Mouse (Mus musculus) heart, embryonic 12.5 days (tissue): ENCODE measurements around the gene Cth. TPM values are rescaled to one million over a fixed set of nuclear protein-coding genes. Genes with fewer than 3 reads are reported as not detected.

Source experiments
- ATAC-seq: fragments of 200-750 bp; cut with Nextera tagmentation; 2 replicates; pipeline ENCODE4 v1.8.0; 2017; ENCODE audit warnings: moderate TSS enrichment, moderate library complexity; ENCODE audit not compliant: insufficient number of reproducible peaks, low FRiP score
- H3K27ac ChIP-seq: fragments of 300-500 bp; sonication (generic); 2 replicates; pipeline ENCODE4 v1.5.1; 2016; ENCODE audit warnings: mild to moderate bottlenecking, moderate library complexity; ENCODE audit not compliant: poor library complexity, severe bottlenecking
- H3K27me3 ChIP-seq: fragments of 300-500 bp; sonication (generic); replicated peaks from 2 replicates; pipeline ENCODE4 v1.6.1; 2016; ENCODE audit warnings: mild to moderate bottlenecking, moderate library complexity
- H3K36me3 ChIP-seq: fragments of 300-500 bp; sonication (generic); 2 replicates; pipeline ENCODE4 v1.6.1; 2016; ENCODE audit warnings: mild to moderate bottlenecking, moderate library complexity
- H3K4me1 ChIP-seq: fragments of 300-500 bp; sonication (generic); replicated peaks from 2 replicates; pipeline ENCODE4 v1.6.1; 2016; ENCODE audit warnings: mild to moderate bottlenecking
- H3K4me2 ChIP-seq: fragments of 300-500 bp; sonication (generic); 2 replicates; pipeline ENCODE4 v1.6.1; 2016; ENCODE audit warnings: mild to moderate bottlenecking, moderate library complexity
- H3K4me3 ChIP-seq: fragments of 300-500 bp; sonication (generic); 2 replicates; pipeline ENCODE4 v1.5.1; 2016; ENCODE audit warnings: mild to moderate bottlenecking
- H3K9ac ChIP-seq: fragments of 300-500 bp; sonication (generic); 2 replicates; pipeline ENCODE4 v1.6.1; 2016; ENCODE audit warnings: mild to moderate bottlenecking, moderate library complexity
- H3K9me3 ChIP-seq: fragments of 300-500 bp; sonication (generic); replicated peaks from 2 replicates; pipeline ENCODE4 v1.6.1; 2016; ENCODE audit warnings: mild to moderate bottlenecking, moderate library complexity
- WGBS: fragments of 180-500 bp; shearing (Covaris S2); methylation state at CpG from one replicate; pipeline ENCODE4 v1.1.7; 2016; 5-methylcytosine and 5-hydroxymethylcytosine counted together
- polyA plus RNA-seq: library from polyadenylated mRNA; unstranded; fragments of >200 nt; fragmentation: Nextera tagmentation; extraction: Ambion mirVana; gene quantifications from 2 replicates; pipeline ENCODE4 v1.2.1, GENCODE M21; 2016

The Cth gene
- polyA plus RNA-seq, 1 experiment from 2014 or later, result 3.8 TPM

DNA sequence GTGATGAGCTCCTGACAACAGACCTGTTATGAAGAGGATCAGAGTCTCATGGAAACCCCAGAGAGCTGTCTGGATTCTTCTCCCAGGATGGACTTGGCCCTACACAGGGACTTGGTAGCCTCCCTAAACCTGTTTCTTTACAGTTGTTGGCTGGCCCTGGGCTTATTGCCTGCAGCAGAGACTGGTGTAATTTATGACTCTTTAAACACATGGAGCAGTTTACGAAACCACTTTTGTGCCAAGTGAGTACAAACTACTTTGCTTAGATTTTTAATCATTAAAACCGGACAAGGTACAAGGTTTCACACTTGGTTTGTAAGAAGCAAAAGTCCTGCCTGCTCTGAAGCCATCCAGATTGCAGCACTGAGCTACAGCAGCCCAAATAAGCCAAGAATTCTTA, 12.7 kb downstream of the Cth start:
- Histone ChIP-seq H3K9ac (no peak overlapping the region), H3K36me3 (no peaks in the 10 kb centered on the region), H3K9me3 (no peaks in the 10 kb centered on the region), H3K4me1 (no peaks in the 10 kb centered on the region), H3K4me3 (no peak overlapping the region), H3K4me2 (no peak overlapping the region), H3K27ac (no peak overlapping the region), H3K27me3 (no peaks in the 10 kb centered on the region)
- no peak for ATAC-seq
- 79% methylated on average over 2 of the region's 2 CpGs for WGBS

- H3K4me3 ChIP-seq, result no peak overlapping the region
- no peaks in the 10 kb centered on the region for H3K36me3 ChIP-seq
- ATAC-seq, result no peak
- H3K9ac ChIP-seq, result no peak overlapping the region
- 73% methylated on average over 3 of the region's 3 CpGs for WGBS
- no peak overlapping the region for H3K4me2 ChIP-seq
- no peaks in the 10 kb centered on the region for H3K27me3 ChIP-seq
- H3K9me3 ChIP-seq, result no peaks in the 10 kb centered on the region
- no peak overlapping the region for H3K27ac ChIP-seq
- no peaks in the 10 kb centered on the region for H3K4me1 ChIP-seq
These were observed 14.6 kb downstream of the Cth start for GRCm38 (mm10) chr3:157910262-157910661.

GRCm38 (mm10) chr3:157908166-157908565, 16.7 kb downstream of the Cth start:
- Histone ChIP-seq H3K4me3 (no peak overlapping the region), H3K9me3 (no peaks in the 10 kb centered on the region), H3K9ac (no peak overlapping the region), H3K36me3 (no peaks in the 10 kb centered on the region), H3K27ac (no peak overlapping the region), H3K4me1 (no peaks in the 10 kb centered on the region), H3K4me2 (no peak overlapping the region), H3K27me3 (no peaks in the 10 kb centered on the region)
- WGBS, result 73% methylated on average over 3 of the region's 3 CpGs
- no peak for ATAC-seq

DNA sequence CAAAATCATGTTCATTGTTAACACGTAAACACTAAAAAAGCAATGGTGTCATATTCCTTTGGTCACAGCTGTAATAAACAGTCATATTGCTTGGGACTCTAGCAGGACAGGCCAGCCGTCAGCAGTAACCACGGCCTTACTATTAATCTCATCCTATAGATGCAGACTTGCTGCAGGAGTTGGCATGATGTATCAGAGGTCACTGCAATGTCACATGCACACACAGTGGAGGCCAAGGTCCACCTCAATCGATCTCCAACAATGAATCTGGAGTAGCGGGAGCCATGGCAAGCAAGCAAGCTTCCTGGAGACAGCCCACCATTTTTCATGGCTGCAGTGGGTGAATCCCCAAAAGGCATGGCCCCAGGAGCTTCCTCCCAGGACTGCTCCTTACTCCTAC, 23.2 kb downstream of the Cth start:
- Histone ChIP-seq H3K4me2 (no peak overlapping the region), H3K4me1 (no peaks in the 10 kb centered on the region), H3K36me3 (no peaks in the 10 kb centered on the region), H3K27ac (no peak overlapping the region), H3K4me3 (no peak overlapping the region), H3K9me3 (no peaks in the 10 kb centered on the region), H3K9ac (no peak overlapping the region), H3K27me3 (no peaks in the 10 kb centered on the region)
- 80% methylated on average over 5 of the region's 5 CpGs for WGBS
- ATAC-seq, result no peak

DNA sequence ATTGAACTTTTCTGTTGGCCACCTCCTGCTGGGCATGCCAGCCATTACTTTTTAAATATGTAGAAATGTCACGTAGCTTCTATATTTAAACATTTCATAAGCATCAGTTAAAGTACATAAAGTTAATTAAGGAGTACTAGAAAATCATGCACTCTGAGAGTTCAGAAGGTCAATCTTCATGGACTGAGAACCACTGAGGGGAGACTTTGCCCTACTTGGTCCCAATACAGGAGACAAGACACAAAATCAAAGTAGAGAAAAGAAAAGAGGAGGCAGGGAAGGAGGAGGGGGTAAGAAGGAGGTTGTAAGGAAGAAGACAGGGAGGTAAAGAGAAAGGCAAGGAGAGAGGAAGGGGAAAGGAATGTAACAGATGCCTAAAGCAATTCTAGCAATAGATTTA, 24.9 kb downstream of the Cth start:
- H3K9ac ChIP-seq, result no peak overlapping the region
- H3K4me3 ChIP-seq, result no peak overlapping the region
- ATAC-seq, result no peak
- no peak overlapping the region for H3K4me2 ChIP-seq
- WGBS, result 91% methylated on average over 1 of the region's 1 CpGs
- no peaks in the 10 kb centered on the region for H3K4me1 ChIP-seq
- H3K27ac ChIP-seq, result no peak overlapping the region
- H3K36me3 ChIP-seq, result no peaks in the 10 kb centered on the region
- H3K9me3 ChIP-seq, result no peaks in the 10 kb centered on the region
- H3K27me3 ChIP-seq, result no peaks in the 10 kb centered on the region

DNA sequence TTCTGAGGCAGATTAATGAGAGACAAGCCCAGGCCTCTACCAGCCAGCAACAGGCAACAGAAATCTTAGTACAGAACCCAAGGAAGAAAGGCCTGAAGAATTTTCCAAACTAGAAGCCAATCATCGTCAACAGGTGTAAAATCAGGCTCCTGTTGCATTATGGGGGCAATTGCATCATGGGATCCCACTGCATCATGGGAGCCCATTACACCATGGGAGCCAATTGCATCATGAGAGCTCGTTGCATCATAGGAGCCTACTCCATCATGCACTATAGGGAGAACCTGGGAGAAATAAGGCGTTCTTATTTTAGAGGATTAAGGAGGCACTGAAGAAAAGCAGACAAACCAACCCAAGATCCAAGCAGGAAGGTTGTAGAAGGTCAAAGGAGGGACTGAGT, 27.2 kb downstream of the Cth start:
- H3K27me3 ChIP-seq, result no peaks in the 10 kb centered on the region
- no peak overlapping the region for H3K27ac ChIP-seq
- no peak overlapping the region for H3K4me3 ChIP-seq
- no peak for ATAC-seq
- no peaks in the 10 kb centered on the region for H3K9me3 ChIP-seq
- no peaks in the 10 kb centered on the region for H3K36me3 ChIP-seq
- no peak overlapping the region for H3K9ac ChIP-seq
- 84% methylated on average over 3 of the region's 3 CpGs for WGBS
- no peak overlapping the region for H3K4me2 ChIP-seq
- H3K4me1 ChIP-seq, result no peaks in the 10 kb centered on the region

DNA sequence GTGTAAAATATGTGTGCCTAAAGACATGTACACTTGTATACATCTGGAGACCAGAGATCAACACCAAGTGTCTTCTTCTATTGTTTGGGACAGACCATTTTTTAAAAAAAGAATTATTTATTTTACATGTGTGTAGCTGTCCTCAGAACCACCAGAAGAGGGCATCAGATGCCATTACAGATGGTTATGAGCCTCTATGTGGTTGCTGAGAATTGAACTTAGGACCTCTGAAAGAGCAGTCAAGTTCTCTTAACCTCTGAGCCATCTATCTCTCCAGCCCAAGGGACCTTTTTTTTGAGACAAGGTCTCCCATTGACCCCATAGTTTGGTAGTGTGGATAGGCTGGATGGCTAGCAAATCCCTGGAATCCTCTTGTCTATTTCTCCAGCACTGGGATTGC, 33.1 kb downstream of the Cth start:
- no peak overlapping the region for H3K4me3 ChIP-seq
- H3K27me3 ChIP-seq, result no peaks in the 10 kb centered on the region
- no peaks in the 10 kb centered on the region for H3K36me3 ChIP-seq
- no peak for ATAC-seq
- no peak overlapping the region for H3K27ac ChIP-seq
- H3K4me2 ChIP-seq, result no peak overlapping the region
- no peaks in the 10 kb centered on the region for H3K4me1 ChIP-seq
- H3K9ac ChIP-seq, result no peak overlapping the region
- H3K9me3 ChIP-seq, result no peaks in the 10 kb centered on the region

- ATAC-seq, result no peak
- H3K27me3 ChIP-seq, result no peaks in the 10 kb centered on the region
- no peak overlapping the region for H3K4me2 ChIP-seq
- no peak overlapping the region for H3K27ac ChIP-seq
- H3K9me3 ChIP-seq, result no peaks in the 10 kb centered on the region
- no peak overlapping the region for H3K4me3 ChIP-seq
- H3K4me1 ChIP-seq, result no peaks in the 10 kb centered on the region
- H3K9ac ChIP-seq, result no peak overlapping the region
- WGBS, result 76% methylated on average over 6 of the region's 6 CpGs
- no peaks in the 10 kb centered on the region for H3K36me3 ChIP-seq
These were observed 40.7 kb downstream of the Cth start for GRCm38 (mm10) chr3:157884081-157884643.

GRCm38 (mm10) chr3:157883085-157883484, 41.8 kb downstream of the Cth start:
- Histone ChIP-seq H3K4me3 (no peak overlapping the region), H3K4me1 (no peaks in the 10 kb centered on the region), H3K27me3 (no peaks in the 10 kb centered on the region), H3K9me3 (no peaks in the 10 kb centered on the region), H3K9ac (no peak overlapping the region), H3K27ac (no peak overlapping the region), H3K36me3 (no peaks in the 10 kb centered on the region), H3K4me2 (no peak overlapping the region)
- ATAC-seq, result no peak
- 72% methylated on average over 4 of the region's 4 CpGs for WGBS

DNA sequence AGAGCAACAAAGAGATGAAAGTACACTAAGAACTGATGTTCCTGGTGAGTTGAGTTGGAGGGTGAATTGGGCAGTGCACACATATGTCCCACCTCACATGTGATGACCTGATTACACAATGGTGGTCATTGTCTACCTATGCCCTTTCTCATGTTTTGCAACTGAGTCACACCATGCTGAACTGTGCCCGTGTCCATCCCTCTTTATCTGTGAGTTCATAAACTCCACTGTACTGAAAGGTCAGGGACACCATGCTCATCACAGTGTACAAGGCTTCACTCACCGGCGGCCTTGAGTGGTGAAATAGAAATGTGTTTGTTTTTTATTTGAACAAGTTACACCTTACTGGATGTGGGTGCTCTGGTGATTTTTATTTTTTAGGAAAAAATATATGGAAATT, 42.9 kb downstream of the Cth start:
- ATAC-seq, result no peak
- H3K9ac ChIP-seq, result no peak overlapping the region
- H3K36me3 ChIP-seq, result no peaks in the 10 kb centered on the region
- H3K4me3 ChIP-seq, result no peak overlapping the region
- no peak overlapping the region for H3K27ac ChIP-seq
- no peak overlapping the region for H3K4me2 ChIP-seq
- no peaks in the 10 kb centered on the region for H3K27me3 ChIP-seq
- H3K9me3 ChIP-seq, result no peaks in the 10 kb centered on the region
- no peaks in the 10 kb centered on the region for H3K4me1 ChIP-seq
- WGBS, result 84% methylated on average over 3 of the region's 3 CpGs

GRCm38 (mm10) chr3:157880983-157881382, 43.9 kb downstream of the Cth start:
- Histone ChIP-seq H3K36me3 (no peaks in the 10 kb centered on the region), H3K9ac (no peak overlapping the region), H3K4me2 (no peak overlapping the region), H3K27me3 (peaks cover 4% of the 10 kb centered on the region; the same call in 1 of the 2 replicates), H3K4me1 (no peaks in the 10 kb centered on the region), H3K9me3 (no peaks in the 10 kb centered on the region), H3K27ac (no peak overlapping the region), H3K4me3 (no peak overlapping the region)
- no peak for ATAC-seq
- WGBS, result 79% methylated on average over 3 of the region's 3 CpGs

DNA sequence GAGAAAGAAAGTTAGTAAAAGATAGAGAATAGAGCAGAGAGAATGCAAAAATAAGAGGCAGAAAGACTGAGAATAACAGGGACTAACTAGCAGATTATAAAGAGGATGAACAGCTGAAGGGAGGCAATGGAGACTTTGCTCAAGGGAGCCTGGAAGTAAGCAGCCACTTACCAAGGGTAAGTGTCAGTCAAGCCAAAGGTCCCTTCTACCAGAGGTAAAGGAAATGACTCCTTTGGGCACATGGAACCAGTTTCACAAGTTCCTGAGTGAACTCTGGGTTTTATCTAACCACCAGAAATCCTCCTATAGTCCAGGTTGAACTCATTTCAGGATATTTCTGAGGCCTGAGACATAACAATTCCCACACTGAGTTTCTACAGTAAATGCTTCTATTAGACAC, 47.0 kb downstream of the Cth start:
- Histone ChIP-seq H3K4me2 (no peak overlapping the region), H3K4me3 (no peak overlapping the region), H3K4me1 (no peaks in the 10 kb centered on the region), H3K36me3 (no peaks in the 10 kb centered on the region), H3K27ac (no peak overlapping the region), H3K9me3 (no peaks in the 10 kb centered on the region), H3K27me3 (peaks cover 11% of the 10 kb centered on the region; the same call in 1 of the 2 replicates), H3K9ac (no peak overlapping the region)
- ATAC-seq, result no peak
